Mouse (Mus musculus) lung, postnatal 0 days (tissue): ENCODE results near the gene Nos1.

Source experiments
- CTCF ChIP-seq: IDR thresholded peaks from 2 replicates; pipeline ENCODE4 v1.5.1; 2016; ENCODE audit warnings: antibody characterized with exemption, mild to moderate bottlenecking
- EP300 ChIP-seq: IDR thresholded peaks from 2 replicates; pipeline ENCODE4 v1.6.1; 2016; ENCODE audit warnings: antibody characterized with exemption, mild to moderate bottlenecking, control low read depth

DNA sequence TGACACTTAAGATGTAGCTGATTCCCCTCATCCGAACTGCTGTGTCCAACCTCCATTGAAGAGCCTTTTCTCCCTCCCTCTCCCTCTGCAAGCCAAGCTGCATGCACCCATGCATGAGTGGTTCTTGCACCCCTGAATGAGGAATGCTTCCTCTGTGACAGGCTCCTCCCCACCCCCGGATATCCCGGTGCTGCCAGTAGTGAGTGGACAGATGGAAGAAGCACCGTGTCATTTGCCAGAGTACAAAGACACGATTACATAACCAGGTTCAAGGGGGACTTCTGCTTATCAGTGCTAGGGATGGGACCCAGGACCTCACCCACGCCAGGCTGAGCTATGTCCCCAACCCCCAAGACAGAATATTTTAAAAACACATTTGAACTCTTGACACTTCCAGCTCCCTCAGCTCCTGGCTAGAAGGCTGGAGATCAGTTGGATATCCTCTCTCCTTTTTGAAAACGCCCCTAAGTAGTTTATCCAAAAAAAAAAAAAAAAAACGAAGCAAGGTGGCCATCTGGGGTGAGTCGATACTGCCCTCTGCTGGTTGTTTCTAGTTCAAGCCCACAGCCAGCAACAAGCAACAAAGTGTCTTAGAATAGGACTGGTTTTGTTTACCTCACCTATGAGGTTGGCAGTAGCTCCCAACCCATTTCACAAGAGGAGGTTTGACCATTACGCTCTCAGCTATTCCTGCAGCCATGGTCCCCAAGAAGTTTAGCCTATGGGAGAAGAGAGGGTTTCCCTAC, 175.0 kb downstream of the Nos1 start:
- TF ChIP-seq CTCF: peak; percentile 70
- TF ChIP-seq EP300: no peak
